Mouse (Mus musculus): Measurements from ENCODE around the gene Setd7.

DNA sequence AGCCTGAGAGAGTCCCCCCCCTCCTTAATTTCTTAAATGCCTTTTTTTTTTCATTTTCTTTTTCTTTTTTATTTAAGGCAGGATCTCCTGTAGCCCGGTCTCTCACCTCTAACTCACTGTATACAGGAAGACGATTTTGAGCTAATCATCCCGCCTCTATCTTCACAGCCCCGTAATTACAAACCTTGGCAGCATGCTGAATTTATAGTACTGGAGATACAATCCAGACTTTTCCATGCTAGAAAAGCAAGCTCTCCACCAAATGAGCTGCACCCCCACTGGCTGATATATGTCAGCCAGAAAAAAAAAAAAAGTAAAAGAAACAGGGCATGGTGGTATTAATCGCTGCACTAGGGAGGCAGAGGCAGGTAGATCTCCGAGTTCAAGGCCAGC is 1.3 kb upstream of the Setd7 start:
- TF ChIP-seq CTCF (IDR thresholded peaks at IDR 0.05; ENCODE audit: borderline replicate concordance, insufficient read depth, low read length) = no peak
- TF ChIP-seq POLR2A (IDR thresholded peaks at IDR 0.05; ENCODE audit: low read depth, low read length) = no peak
